Mouse (Mus musculus) embryo, embryonic 9.5 days (tissue): ENCODE measurements around the gene Skap2.

ENCODE experiments used
- DNase-seq: peaks from one replicate; pipeline ENCODE4 v3.0.0-alpha.2; 2017; ENCODE audit errors: extremely low spot score

Skap2 gene

GRCm38 (mm10) chr6:51844106-51844505 lies 168.2 kb downstream of the Skap2 start:
- DNase-seq, result no peak

GRCm38 (mm10) chr6:51843081-51843480 lies 169.3 kb downstream of the Skap2 start:
- no peak for DNase-seq

- DNase-seq, result no peak
Observed at GRCm38 (mm10) chr6:51838177-51838576, 174.2 kb downstream of the Skap2 start.

- no peak for DNase-seq
Observed at GRCm38 (mm10) chr6:51833362-51833761, 179.0 kb downstream of the Skap2 start.

GRCm38 (mm10) chr6:51825621-51826021 lies 186.7 kb downstream of the Skap2 start:
- DNase-seq, result no peak

GRCm38 (mm10) chr6:51824136-51824830 lies 188.1 kb downstream of the Skap2 start:
- no peak for DNase-seq

- DNase-seq, result no peak
Observed at GRCm38 (mm10) chr6:51822049-51822448, 190.3 kb downstream of the Skap2 start.

GRCm38 (mm10) chr6:51820853-51821252 lies 191.5 kb downstream of the Skap2 start:
- no peak for DNase-seq

GRCm38 (mm10) chr6:51816892-51817621 lies 195.3 kb downstream of the Skap2 start:
- DNase-seq, result no peak

- no peak for DNase-seq
Observed at GRCm38 (mm10) chr6:51810906-51811305, 201.4 kb downstream of the Skap2 start.

- DNase-seq, result no peak
Observed at GRCm38 (mm10) chr6:51809164-51809824, 203.1 kb downstream of the Skap2 start.

- no peak for DNase-seq
Observed at GRCm38 (mm10) chr6:51808011-51808410, 204.3 kb downstream of the Skap2 start.
